Mouse (Mus musculus) NIH3T3 (cell line): ENCODE measurements at regions not wholly inside any gene's neighbourhood (a gene's known extent, or its start where the extent isn't known, plus 50 kb on each side); places are given as distances from the start of the nearest gene placed in this dataset.
A peak's percentile ranks its signal among the peaks of the same experiment; 100 is the strongest.

ENCODE experiments used
- DNase-seq: peaks from one replicate; pipeline ENCODE4 v3.0.0-alpha.2; 2012; ENCODE audit warnings: low read depth

DNA sequence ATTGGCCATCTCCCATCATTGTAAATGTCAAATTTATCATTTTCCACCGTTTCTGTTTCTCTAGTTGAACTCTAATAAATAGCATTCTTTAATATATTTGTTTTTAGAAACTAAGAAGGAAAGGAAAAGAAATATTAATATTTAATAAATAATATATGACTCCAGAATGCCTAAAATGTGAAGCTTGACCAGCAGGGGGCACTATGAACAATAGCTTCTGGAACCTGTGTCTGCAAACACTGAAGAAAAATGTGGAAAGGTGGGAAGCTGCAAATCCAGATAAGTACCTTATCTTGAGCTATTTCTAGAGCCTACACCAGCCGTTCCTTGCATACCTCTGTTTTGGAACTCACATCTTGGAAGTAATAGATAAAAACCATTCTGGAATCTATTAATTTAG lies 493.7 kb upstream of the Lingo2 start:
- peak; percentile 10 for DNase-seq

GRCm38 (mm10) chr4:37412755-37413154 lies 461.2 kb upstream of the Lingo2 start:
- no peak for DNase-seq

DNA sequence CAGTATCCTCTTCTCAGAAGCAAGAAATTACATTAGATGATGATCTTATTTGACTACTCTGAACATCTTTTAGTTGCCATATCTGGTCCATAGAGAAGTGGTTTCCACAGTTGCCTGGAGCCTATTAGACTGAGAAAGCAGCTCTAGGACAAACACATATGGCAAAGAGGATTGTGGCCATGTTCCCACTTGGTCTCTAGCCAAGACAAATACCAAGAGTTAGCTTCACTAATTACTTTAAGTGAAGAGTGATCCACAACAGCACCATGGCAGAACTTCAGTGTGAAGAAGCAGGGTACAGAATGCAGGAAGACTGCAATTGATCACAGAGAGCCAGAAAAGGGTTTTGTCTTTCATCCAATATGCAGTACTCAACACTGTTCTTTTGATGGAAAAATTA lies 436.6 kb upstream of the Lingo2 start:
- DNase-seq: no peak

- DNase-seq: no peak
Measured at GRCm38 (mm10) chr4:37386882-37387281, 435.3 kb upstream of the Lingo2 start.

GRCm38 (mm10) chr4:37364209-37364608 lies 412.7 kb upstream of the Lingo2 start:
- DNase-seq: no peak

DNA sequence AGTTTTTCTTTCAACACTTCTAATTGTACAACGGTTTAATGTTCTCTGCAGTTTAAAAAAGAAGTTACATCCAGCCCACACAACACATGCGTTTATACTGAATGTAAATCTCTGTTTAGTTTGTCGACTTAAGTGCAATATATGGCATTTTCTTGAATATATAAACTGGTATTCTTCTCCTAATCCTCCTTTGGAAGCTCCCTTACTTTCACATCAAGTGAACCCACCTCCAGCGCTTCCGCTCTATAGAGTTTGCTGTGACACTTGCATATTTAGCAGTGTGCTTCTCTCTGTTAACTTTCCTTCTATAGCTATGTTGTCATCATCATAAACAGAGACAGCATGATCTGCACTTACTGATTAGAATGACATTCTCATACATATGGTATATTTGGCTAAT lies 409.7 kb upstream of the Lingo2 start:
- no peak for DNase-seq

DNA sequence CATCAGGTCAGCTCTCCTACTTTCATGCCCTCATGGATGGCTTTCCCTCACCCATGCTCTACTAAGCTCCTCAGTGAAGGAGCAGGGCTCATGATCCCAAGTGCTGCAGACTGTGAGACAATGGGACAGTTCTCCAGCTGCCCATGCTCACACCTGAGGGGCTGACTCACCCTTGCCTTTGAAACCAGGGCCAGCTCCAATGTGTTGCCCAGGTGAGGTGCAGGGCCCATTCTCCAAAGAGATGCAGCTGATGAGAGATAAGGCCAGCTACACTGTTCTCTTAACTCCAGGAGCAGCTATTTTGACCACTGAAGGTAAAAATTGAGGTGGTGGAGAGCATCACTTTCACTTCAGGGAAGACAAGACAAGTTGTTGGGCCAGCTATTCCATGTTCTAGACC lies 386.8 kb upstream of the Lingo2 start:
- DNase-seq: no peak
